Mouse (Mus musculus) gastrocnemius, postnatal 10 days (tissue): Measurements from ENCODE around the gene 4931440F15Rik. TPM values are rescaled to one million over a fixed set of nuclear protein-coding genes. Genes with fewer than 3 reads are reported as not detected.
"Not testable (repeated sequence)": the region's sequence is repeated elsewhere in the genome, so short reads cannot be mapped to it uniquely, and the experiment has no call there.

Experiments
- DNase-seq: peaks from one replicate; pipeline ENCODE4 v3.0.0; 2021; ENCODE audit warnings: mixed read lengths
- long read RNA-seq, 2 experiments: library from polyadenylated mRNA; stranded (forward); transcript quantifications; one replicate each; pipeline ENCODE4 v2.0.0; 2021
- total RNA-seq, 2 experiments: library from RNA; stranded (reverse); gene quantifications; 2 replicates each; pipeline ENCODE4 v1.2.3; 2021

Gene 4931440F15Rik
- 1 to 10 TPM; 1.8 to 2.3 TPM for total RNA-seq
- long read RNA-seq, experiment 1: 0 reads
- long read RNA-seq, experiment 2, partial matches to known transcripts: 0 of 3 reads
- long read RNA-seq, experiment 2, other reads (novel, unspliced or antisense): 0 of 3 reads

DNA sequence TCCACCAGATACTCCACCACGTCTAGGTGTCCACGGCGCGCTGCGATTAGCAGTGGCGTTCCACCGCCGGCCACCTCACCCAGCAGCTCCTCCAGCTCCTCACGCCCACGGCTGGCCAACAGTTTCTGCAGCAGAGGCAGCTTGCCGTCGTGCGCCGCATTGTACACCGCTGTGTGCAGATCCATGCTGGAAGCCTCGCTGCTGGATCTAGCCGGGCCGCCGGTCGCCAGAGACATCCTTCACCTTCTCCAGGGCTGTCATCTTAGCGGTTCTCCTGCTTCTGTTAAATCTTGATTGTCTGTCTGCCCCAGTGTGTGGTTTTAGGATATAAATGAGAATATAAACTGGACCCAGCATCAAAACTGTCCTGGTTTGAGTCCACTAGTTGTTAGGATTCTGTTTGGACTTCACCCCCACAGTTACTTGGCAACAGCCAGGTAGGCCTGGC, at the start of gene 4931440F15Rik:
TSS of gene 4931440F15Rik (minus strand) at position 398 of the 448 bp plus-strand sequence.
- not testable (repeated sequence) for DNase-seq

DNA sequence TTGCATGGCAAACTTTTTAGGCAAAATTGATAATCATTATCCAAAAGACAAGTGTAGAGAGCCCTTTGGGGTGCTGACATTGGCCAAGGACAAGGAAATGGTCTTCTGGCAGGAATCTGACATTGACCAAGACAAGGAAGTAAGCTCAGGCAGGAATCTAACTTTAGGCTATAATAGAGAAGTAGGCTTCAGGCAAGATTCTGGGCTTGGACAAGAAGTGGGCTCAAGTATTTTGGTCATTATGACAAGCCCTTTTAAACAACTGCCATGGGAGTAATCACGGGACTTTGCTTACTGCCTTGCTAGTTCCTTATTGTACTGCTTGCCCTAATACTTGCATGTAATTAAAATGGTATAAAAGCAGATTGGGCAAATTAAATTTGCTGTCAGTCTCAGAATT, 49.3 kb upstream of the 4931440F15Rik start:
- DNase-seq: not testable (repeated sequence)

DNA sequence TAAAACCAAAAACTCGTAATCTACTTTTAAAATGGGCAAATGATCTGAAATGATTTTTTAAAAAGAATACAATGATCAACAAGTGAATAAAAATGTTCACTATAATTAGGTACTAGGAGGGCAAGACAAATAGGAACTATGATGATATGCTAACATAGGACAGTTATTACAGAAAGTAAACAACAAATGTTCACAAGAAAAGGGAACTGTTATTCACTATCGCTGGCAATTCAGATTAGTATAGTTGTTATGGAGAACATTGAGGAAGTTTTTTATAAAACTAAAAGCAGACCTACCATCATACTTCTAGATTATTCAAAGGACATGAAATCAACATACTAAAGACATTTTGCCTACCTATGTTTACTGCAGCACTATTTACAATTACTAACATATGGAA, 44.7 kb upstream of the 4931440F15Rik start:
- DNase-seq: no peak

DNA sequence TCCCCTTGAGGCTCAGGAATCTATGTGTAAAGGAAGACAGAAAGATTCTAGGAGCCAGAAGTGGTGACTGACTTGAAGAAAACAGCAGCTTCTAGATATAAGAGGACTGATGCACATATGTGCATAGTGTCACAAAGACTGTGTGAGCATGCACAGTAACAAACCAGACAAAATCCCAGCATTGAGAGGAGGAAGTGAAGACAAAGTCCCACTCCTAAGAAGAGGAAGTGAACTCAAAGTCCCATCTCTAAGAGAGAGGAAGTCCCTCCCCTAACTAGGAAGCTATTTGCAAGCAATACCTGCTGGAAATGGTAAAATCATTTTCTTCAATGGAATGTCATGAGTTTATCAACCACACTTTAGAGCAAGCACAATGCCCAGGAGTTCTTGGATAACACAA, 38.8 kb upstream of the 4931440F15Rik start:
- no peak for DNase-seq

DNA sequence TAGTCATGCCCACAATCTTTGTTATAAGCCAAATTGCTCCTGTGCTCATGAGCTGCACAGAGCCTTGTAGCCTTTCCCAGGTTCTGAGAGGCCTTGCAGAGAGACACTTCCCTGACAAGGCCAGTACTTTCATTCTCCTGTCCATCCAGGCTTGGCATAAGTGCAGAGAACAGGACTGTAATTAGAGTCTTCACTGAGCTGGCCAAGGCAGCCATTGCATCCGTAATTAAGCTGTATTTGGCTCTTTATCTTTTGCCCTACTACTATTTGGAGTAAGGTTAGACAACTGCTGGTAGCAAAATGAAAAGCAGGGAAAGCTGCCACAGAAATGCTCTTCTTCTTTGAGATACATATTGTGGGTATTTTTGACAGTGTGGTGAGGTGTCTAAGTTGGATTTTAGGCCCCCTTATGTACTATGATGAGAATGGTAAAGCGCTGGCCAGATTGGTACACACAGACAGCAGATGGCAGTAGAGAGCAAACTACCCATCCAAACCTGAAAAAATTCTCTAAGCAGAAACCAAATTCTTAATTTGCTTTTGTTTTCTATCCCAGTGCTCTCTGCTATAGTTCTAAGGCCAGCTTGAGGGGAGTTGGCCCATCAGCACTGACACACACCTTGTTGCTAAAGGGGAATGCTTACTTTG, 36.4 kb upstream of the 4931440F15Rik start:
- peak; percentile 33 for DNase-seq

DNA sequence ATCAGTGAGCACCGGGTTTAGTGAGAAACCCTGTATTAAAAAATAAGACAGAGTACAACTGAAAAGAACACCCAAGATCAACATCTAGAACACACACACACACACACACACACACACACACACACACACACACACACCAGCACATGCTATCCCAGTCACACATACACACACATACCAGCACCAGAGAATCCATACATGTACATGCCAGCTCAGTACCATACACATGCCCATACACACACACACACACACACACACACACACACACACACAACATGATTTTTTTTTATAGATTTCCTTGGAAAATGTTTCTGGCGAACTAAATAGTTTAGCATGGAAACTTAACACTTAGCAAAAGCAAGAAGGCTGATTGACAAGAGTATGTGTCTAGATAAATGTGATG, 35.6 kb upstream of the 4931440F15Rik start:
- no peak for DNase-seq

DNA sequence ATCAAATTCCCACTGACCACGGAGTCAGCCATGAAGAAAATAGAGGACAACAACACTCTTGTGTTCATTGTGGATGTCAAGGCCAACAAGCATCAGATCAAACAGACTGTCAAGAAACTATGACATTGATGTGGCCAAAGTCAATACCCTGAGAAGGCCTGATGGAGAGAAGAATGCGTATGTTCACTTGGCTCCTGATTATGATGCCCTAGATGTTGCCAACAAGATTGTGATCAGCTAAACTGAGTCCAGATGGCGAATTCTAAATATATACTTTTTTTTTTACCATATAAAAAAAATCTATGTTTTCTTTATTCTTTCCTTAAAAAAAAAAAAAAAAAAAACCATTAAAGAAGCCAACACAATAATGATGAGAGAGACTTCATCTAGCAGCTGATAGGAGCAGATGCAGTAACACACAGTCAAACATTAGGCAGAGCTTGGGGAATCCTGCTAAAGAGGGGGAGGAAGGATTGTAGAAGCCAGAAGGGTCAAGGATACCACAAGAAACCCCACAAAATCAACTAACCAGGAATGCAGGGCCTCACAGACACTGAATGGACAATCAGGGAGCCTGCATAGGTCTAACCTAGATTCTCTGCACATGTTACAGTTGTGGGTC, 15.2 kb upstream of the 4931440F15Rik start:
- DNase-seq: no peak

DNA sequence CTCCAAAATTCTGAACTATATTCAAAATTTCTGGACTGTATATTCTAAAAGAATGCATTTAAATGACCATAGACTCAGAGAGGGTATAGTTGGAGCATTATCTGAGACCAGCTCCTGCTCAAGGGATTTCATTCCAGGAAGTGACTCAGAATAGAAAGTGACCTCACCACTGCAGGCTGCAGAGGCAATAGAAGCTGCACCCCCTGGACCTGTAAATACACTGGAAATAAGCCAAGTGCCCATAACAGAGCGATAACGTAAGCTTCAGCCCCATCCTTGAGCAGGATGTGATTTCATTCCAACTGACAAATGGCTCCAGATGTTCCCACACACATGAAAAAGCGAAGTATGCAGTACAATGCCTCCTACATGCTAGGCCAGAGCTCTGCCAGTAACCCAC, 14.3 kb upstream of the 4931440F15Rik start:
- no peak for DNase-seq

DNA sequence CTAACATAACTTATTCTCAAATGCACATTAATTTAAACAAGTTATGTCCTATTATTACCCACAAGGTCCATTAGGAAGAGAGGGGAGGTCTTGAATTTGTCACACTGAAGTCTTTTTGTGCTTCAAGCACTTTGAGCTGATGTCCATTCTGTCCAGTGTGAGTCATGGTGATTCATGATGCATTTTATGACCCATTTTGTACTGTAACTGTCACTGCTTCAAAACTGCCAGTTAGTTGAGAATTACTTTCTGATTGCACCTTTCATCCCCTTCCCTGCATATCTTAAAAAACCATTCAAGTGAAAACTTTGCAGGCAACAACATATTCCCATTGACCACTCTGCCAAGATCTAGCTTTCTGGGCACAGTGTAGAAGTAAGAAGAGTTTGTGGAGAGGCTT, 11.6 kb upstream of the 4931440F15Rik start:
- no peak for DNase-seq

DNA sequence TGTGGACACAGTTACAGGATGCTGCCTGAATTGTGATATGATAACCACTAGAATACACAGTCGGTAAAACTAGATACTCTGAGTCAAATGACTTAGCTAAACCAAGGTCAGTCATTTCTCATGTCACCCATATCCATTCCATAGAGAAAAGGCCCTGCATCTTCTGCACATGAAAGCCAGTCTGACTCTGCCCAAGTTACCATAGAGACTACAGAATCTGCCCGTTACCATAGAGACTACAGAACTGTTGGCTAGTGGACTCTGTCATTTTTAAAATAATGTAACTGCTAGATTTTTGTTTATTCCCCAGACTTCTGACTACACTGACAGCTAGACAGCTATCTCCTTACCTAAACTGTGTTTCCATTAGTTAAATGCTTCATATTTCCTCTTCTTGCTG, 2.3 kb upstream of the 4931440F15Rik start:
- no peak for DNase-seq

DNA sequence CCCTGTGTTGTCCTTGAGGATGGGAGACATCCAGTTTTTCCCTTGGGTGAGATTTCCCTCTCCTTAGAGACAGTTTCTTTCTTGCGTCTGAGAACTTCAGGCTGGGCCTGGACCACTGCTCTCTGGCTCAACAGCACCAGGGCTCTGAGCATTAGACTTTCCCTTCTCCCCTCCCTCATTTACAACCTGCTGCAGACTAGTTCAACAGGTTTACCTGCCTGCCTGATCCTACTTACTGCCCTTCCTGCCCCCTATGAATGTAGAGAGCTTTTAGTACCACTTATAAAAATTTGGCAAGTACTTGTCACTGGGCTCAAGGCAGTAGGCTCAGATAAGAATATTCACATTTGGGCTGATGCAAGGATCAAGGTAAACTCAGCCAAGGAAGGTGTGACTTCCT, 533 bp upstream of the 4931440F15Rik start:
- no peak for DNase-seq

DNA sequence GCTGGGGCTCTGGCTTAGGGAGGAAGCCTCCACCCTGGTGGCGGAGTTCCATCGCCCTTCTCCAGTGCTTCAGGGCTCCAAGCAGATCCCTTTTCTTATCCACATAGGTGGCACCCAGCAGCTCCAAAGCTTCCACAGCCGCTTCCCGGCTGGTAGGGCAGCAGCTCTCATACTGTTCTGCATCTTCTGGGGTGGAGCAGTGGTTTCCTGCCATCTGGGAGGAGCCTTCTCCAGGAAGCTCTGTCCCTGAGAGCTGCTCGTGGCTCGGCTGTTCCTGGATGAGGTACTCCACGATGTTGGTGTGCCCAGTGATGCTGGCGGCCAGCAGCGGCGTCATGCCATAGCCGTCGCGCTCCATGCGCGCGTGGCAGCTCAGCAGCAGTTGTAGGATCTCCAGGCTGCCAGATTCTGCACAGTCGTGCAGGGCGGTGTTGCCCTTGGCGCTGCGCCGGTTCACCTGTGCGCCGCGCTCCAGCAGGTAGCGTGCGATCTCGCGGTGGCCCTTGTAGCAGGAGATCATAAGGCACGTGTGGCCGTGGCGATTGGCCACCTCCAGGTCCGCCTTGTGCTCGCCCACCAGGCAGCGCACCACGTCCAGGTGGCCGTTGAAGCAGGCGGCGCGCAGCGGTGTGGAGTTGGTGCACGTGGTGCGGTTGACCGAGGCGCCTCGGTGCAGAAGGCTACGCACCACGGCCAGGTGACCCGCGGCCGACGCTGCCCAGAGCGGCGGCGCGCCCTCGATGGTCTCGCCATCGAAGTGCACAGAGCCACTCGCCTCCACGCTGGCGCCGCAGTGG, 796 bp downstream of the 4931440F15Rik start:
- DNase-seq: not testable (repeated sequence)

DNA sequence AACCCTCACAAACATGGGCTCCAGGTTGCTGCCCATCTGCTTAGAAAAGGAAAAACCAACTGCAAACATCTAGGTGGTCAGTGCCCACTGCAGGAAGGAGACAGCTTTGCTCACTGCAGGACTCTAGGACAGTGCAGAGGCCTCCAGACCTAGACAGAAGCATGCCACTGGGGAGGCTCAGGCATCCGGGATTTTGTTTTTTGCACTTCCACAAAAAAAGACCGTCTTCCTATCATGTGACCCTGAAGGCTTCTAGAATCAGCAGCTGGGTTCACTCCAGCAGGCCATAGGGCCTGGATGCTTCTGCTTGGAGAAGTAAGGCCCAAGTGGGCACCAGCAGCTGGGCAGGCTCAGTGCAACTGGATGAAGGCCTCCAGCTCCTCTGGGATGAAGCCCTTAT, 2.3 kb downstream of the 4931440F15Rik start:
- DNase-seq: no peak

DNA sequence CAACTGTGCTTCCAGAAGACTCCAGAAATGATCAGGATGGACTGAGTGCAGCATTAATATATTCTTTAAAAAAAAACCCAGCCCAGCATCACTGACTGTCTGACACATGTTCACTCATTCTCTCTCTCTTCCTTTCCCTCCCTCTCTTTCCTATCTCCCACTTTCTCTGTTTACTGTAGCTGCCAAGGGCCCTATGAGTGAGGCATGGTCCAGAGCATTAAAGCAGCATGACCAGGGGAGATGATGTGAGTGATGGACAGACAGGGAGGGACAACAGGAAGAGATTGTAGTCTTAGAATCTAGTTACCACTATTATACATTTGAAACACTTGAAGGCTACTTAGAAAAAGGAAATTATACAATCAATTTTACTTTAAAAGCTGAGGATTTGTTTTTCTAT, 9.8 kb downstream of the 4931440F15Rik start:
- no peak for DNase-seq

DNA sequence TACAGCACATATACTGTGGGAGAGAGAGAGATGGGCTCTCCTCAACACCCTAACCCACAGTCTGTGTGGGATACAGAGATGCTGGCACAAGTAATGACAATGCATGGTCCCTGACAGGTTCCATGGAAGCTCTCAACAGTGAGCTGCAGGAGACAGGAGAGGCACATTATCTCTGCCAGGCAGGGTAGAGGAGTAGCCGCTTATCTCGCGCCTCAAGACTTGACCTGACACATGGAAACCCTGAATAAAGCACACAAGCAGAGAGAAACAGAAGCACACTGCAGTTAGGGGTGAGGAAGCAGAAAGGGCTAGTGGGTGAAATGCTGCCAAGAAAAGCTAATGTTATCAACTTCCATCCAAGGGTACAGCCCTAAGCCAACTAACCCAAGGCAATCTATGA, 10.2 kb downstream of the 4931440F15Rik start:
- DNase-seq: no peak

DNA sequence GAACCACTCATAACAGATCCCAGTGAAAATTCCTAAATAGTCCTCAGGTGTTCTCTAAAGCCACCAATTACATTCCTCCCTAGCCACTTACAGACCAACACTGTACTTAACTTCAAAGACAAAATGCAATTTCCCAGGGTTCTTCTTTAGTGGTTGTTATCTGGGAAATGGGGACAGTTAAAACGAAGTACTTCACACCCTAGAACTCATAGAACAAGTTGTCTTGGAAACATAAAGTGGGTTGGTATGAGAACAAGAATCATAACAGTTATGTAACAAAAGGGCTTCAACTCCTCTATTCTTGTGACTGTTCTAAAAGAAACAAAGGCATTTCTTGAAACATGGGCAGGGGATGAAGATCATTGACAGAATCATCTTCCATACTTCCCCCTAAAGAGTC, 12.2 kb downstream of the 4931440F15Rik start:
- DNase-seq: no peak

DNA sequence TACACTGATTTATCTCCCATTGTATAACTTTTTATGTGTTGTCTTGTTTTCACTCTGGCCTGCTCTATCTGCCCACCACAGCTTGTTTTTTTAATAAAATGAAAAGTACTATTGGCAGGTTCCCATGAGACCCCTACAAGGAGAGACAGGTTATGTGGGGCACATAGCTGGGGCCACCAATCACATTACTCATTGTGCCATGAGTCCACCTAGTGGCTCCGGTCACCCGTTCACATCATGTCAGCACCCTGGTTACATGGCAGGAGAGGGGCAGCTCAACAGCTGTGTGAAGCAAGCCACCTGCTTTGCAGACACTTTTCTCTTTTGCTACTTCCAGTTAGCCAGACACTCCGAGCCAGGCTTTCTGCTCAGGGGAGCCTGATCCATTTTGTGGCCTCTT, 13.0 kb downstream of the 4931440F15Rik start:
- no peak for DNase-seq

DNA sequence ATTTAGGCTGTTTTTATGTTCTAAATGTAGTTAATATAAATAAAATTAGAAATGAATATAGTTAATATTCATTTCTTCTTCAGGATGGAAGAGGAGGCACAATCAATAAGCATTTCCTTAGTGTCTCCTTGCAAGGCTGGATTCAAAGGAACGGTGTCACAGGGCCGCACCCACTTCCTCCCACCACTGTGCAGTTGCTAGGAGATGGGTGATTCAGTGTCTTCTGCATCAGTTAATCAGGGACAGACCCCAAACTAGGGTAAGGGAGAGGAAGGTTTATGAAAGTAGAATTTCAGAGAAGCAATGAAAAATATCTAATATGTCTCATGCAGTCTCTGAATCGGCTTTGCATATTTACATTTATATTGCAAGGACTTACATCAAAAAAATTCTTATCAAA, 15.1 kb downstream of the 4931440F15Rik start:
- no peak for DNase-seq

DNA sequence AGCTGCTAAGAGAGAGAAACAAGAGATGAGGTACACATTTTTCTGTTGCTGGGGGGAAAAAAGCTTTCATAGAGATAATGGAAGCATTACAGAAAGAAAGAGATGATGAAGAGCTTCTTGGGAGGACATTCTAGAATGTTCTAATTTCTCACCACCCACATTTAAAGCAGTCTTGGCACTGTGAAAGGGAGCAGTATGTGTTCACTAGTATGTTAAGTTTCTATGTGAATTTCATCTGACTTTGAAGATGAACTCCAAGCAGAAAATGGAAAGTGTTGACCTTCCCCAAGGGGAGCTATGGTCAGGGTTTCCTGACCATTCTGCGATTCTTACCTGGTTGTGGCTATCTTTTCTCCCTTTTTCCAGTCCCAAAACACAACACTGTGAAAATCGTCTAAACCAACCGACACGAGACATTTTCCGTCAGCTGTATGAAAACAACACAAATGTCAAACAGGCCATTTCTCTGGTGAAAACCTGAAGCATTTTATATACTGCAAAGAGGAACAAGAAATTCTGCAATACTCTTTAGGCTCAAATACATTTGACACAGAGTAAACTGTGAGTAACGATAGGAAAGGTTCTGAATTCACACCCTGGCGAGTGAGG, 16.4 kb downstream of the 4931440F15Rik start:
- no peak for DNase-seq

DNA sequence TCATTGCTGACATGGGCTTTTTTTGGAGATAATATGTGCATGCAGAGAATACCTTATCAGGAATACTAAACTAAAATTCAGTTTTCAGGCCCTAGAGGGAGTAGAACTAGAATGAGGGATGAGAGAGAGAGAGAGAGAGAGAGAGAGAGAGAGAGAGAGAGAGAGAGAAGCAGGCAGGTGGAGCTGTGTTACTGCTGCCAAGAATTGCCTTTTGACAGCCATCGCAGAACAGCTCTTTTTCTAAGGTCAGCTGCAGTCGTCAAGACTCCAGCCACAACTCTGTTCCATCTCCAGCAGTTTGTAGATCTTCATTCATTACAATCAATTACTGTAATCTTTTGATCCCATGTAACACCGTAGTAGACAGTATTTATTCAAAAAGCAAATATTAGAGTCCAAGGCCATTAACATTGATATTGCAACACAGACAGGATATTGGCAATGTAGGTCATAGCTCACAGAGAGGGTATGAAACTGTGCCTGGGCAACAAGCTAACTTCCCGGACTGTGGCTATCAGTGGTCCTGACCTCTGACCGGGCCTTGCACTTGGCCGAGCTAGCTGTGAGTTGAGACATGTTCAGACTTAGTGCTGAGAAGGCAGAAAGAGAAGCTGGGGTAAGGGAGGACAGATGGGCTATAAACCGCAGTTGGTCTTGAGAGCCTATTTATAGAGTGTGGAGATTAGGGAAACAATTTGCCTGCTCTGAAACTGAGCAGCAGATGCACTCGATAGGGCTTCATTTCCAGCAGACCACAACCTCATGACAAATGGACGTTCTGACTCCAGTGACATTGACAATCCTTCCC, 17.1 kb downstream of the 4931440F15Rik start:
- peak; percentile 34 for DNase-seq

DNA sequence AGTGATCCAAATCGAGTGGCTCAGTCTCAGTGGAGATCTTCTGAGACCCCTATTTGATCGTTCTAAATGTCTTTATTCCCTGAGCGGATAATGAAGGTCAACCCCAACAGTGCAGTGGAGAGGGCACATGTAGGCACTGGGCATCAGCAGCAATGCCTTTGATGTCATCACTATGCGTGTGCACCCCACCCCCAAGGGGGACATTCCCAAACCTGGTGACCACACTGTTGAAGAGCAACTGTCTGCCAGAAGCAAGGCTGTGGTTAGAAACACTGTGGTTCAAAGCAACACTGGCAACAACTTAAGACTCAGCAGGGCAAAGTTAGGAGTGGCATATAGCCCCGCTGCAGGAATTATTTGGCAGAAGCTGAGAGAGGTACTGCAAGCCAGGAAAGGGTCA, 18.1 kb downstream of the 4931440F15Rik start:
- DNase-seq: no peak
